Mouse (Mus musculus) lung, postnatal 0 days (tissue): ENCODE measurements around the gene Slc34a2. TPM values are rescaled to one million over a fixed set of nuclear protein-coding genes. Genes with fewer than 3 reads are reported as not detected.
A peak's percentile ranks its signal among the peaks of the same experiment; 100 is the strongest.

Source experiments
- ATAC-seq: fragments of 200-750 bp; cut with Nextera tagmentation; 2 replicates; pipeline ENCODE4 v1.8.0; 2017; ENCODE audit warnings: moderate library complexity
- DNase-seq: peaks from one replicate; pipeline ENCODE4 v3.0.0-alpha.2; 2016; ENCODE audit warnings: low spot score
- H3K27ac ChIP-seq: fragments of 300-500 bp; sonication (generic); 2 replicates; pipeline ENCODE4 v1.5.1; 2014; ENCODE audit warnings: antibody characterized with exemption, mild to moderate bottlenecking, low read length, mixed read lengths
- H3K27me3 ChIP-seq: fragments of 300-500 bp; sonication (generic); replicated peaks from 2 replicates; pipeline ENCODE4 v1.6.1; 2014; ENCODE audit warnings: low read length, mixed read lengths; ENCODE audit not compliant: insufficient read depth
- H3K36me3 ChIP-seq: fragments of 300-500 bp; sonication (generic); 2 replicates; pipeline ENCODE4 v1.6.1; 2014; ENCODE audit warnings: low read length, mixed read lengths; ENCODE audit not compliant: insufficient read depth
- H3K4me1 ChIP-seq: fragments of 300-500 bp; sonication (generic); 2 replicates; pipeline ENCODE4 v1.6.1; 2014; ENCODE audit warnings: antibody characterized with exemption, low read depth, low read length, mixed read lengths; ENCODE audit not compliant: insufficient read depth
- H3K4me2 ChIP-seq: fragments of 300-500 bp; sonication (generic); replicated peaks from 2 replicates; pipeline ENCODE4 v1.6.1; 2014; ENCODE audit warnings: low read depth, mild to moderate bottlenecking, low read length, moderate library complexity, mixed read lengths
- H3K4me3 ChIP-seq: fragments of 300-500 bp; sonication (generic); 2 replicates; pipeline ENCODE4 v1.5.1; 2014; ENCODE audit warnings: low read depth, low read length
- H3K9ac ChIP-seq: fragments of 300-500 bp; sonication (generic); replicated peaks from 2 replicates; pipeline ENCODE4 v1.6.1; 2014; ENCODE audit warnings: low read depth, mild to moderate bottlenecking
- H3K9me3 ChIP-seq: fragments of 300-500 bp; sonication (generic); 2 replicates; pipeline ENCODE4 v1.6.1; 2016; ENCODE audit warnings: low read length, mixed read lengths
- CTCF ChIP-seq: IDR thresholded peaks from 2 replicates; pipeline ENCODE4 v1.5.1; 2016; ENCODE audit warnings: antibody characterized with exemption, mild to moderate bottlenecking
- EP300 ChIP-seq: IDR thresholded peaks from 2 replicates; pipeline ENCODE4 v1.6.1; 2016; ENCODE audit warnings: antibody characterized with exemption, mild to moderate bottlenecking, control low read depth
- WGBS: fragments of 180-500 bp; shearing (Covaris S2); extraction: QIAGEN DNeasy Blood & Tissue Kit; methylation state at CpG from one replicate; pipeline ENCODE4 v1.1.7; 2014; 5-methylcytosine and 5-hydroxymethylcytosine counted together
- polyA plus RNA-seq: library from polyadenylated mRNA; unstranded; fragments of >200 nt; fragmentation: Nextera tagmentation; extraction: Ambion mirVana; gene quantifications from 2 replicates; pipeline ENCODE4 v1.2.1, GENCODE M21; 2015

Slc34a2 gene
- polyA plus RNA-seq = 772 and 801 TPM in 2 replicates

- no peak within 1 kb of the TSS for H3K4me2 ChIP-seq
- H3K9me3 ChIP-seq = no peaks in the 10 kb centered on the region
- no peaks in the 10 kb centered on the region for H3K36me3 ChIP-seq
- no peak within 1 kb of the TSS for H3K4me3 ChIP-seq
- H3K9ac ChIP-seq = no peak within 1 kb of the TSS
- no peaks in the 10 kb centered on the region for H3K27me3 ChIP-seq
- H3K27ac ChIP-seq = no peak within 1 kb of the TSS
- WGBS = 88% methylated on average over 3 of the region's 3 CpGs
- DNase-seq (no peak), ATAC-seq (no peak)
- no peaks in the 10 kb centered on the region for H3K4me1 ChIP-seq
- no peak for TF ChIP-seq EP300
- no peak for TF ChIP-seq CTCF
Observed at GRCm38 (mm10) chr5:53037781-53038180, at the start of gene Slc34a2. Slc34a2 (plus strand) TSS chr5:53038081.

- peak; percentile 72 for DNase-seq
- Histone ChIP-seq H3K27me3 (no peaks in the 10 kb centered on the region), H3K36me3 (no peaks in the 10 kb centered on the region), H3K9me3 (no peaks in the 10 kb centered on the region), H3K4me3 (no peak overlapping the region), H3K4me2 (no peak overlapping the region), H3K27ac (peak overlapping the region; percentile 43; the same call in 1 of the 2 replicates), H3K9ac (no peak overlapping the region), H3K4me1 (no peaks in the 10 kb centered on the region)
- WGBS = 33% methylated on average over 8 of the region's 8 CpGs
- ATAC-seq = peak; percentile 53
- TF ChIP-seq CTCF = no peak
- TF ChIP-seq EP300 = peak; percentile 57
Observed at GRCm38 (mm10) chr5:52990687-52991341, 47.1 kb upstream of the Slc34a2 start.

GRCm38 (mm10) chr5:52992210-52992897, 45.5 kb upstream of the Slc34a2 start:
- Histone ChIP-seq H3K4me2 (no peak overlapping the region), H3K9ac (no peak overlapping the region), H3K4me3 (no peak overlapping the region), H3K9me3 (no peaks in the 10 kb centered on the region), H3K4me1 (no peaks in the 10 kb centered on the region), H3K27ac (peak overlapping the region; percentile 38; the same call in 1 of the 2 replicates), H3K36me3 (no peaks in the 10 kb centered on the region), H3K27me3 (no peaks in the 10 kb centered on the region)
- WGBS = 77% methylated on average over 11 of the region's 11 CpGs
- TF ChIP-seq EP300 = no peak
- TF ChIP-seq CTCF = no peak
- DNase-seq (no peak), ATAC-seq (no peak)

- no peaks in the 10 kb centered on the region for H3K36me3 ChIP-seq
- peak overlapping the region; percentile 57; the same call in 1 of the 2 replicates for H3K27ac ChIP-seq
- H3K4me2 ChIP-seq = no peak overlapping the region
- 51% methylated on average over 12 of the region's 12 CpGs for WGBS
- no peak overlapping the region for H3K9ac ChIP-seq
- TF ChIP-seq EP300 (peak; percentile 97), CTCF (no peak)
- no peak overlapping the region for H3K4me3 ChIP-seq
- H3K9me3 ChIP-seq = no peaks in the 10 kb centered on the region
- no peaks in the 10 kb centered on the region for H3K4me1 ChIP-seq
- H3K27me3 ChIP-seq = no peaks in the 10 kb centered on the region
- ATAC-seq (peak; percentile 85), DNase-seq (peak; percentile 90)
Observed at GRCm38 (mm10) chr5:52993490-52994282, 44.2 kb upstream of the Slc34a2 start.

- 91% methylated on average over 4 of the region's 4 CpGs for WGBS
- H3K36me3 ChIP-seq = no peaks in the 10 kb centered on the region
- TF ChIP-seq CTCF = no peak
- TF ChIP-seq EP300 = no peak
- no peak for DNase-seq
- no peaks in the 10 kb centered on the region for H3K4me1 ChIP-seq
- no peaks in the 10 kb centered on the region for H3K9me3 ChIP-seq
- no peak overlapping the region for H3K9ac ChIP-seq
- H3K4me3 ChIP-seq = no peak overlapping the region
- 0 out of 2 replicates have a peak overlapping the region, but pooled peaks have one; percentile 57 for H3K27ac ChIP-seq
- H3K27me3 ChIP-seq = no peaks in the 10 kb centered on the region
- no peak for ATAC-seq
- H3K4me2 ChIP-seq = no peak overlapping the region
Observed at GRCm38 (mm10) chr5:52995461-52995860, 42.4 kb upstream of the Slc34a2 start.

GRCm38 (mm10) chr5:52996145-52996544, 41.7 kb upstream of the Slc34a2 start:
- H3K9ac ChIP-seq = no peak overlapping the region

More at GRCm38 (mm10) chr5:52996145-52996544, 41.7 kb upstream of the Slc34a2 start:
- H3K4me3 ChIP-seq = no peak overlapping the region
- H3K27me3 ChIP-seq = no peaks in the 10 kb centered on the region
- H3K36me3 ChIP-seq = no peaks in the 10 kb centered on the region
- H3K9me3 ChIP-seq = no peaks in the 10 kb centered on the region
- 83% methylated on average over 3 of the region's 3 CpGs for WGBS
- ATAC-seq (no peak), DNase-seq (no peak)
- no peaks in the 10 kb centered on the region for H3K4me1 ChIP-seq
- H3K27ac ChIP-seq = no peak overlapping the region
- TF ChIP-seq EP300 = no peak
- no peak for TF ChIP-seq CTCF
- H3K4me2 ChIP-seq = no peak overlapping the region
